Mouse (Mus musculus): Measurements from ENCODE around the gene Gm9821. TPM values are rescaled to one million over a fixed set of nuclear protein-coding genes. Genes with fewer than 3 reads are reported as not detected.

Gene Gm9821
- 0.69 TPM for polyA plus RNA-seq (2021)

GRCm38 (mm10) chr2:91945483-91945882, at the start of gene Gm9821:
TSS of gene Gm9821 (plus strand) at chr2:91945703.
- in situ Hi-C loops (cut with MboI; ENCODE audit: low pct_unique_long_range_greater_than_20kb) = no loop called here
- ATAC-seq (no peak), DNase-seq (ENCODE audit: low read depth, low spot score) (no peak)
- ChIA-PET POLR2A (no interaction called here), CTCF (interaction anchor here (1.1 to 5.0 kb wide), 2 partner anchors 10 to 16 kb away, joined by 4 to 63 read pairs; no protein-coding TSS in a partner anchor)
- no peak for TF ChIP-seq CTCF (IDR thresholded peaks at IDR 0.05)
- no peaks in the 10 kb centered on the region for H3K27me3 ChIP-seq

- DNase-seq (ENCODE audit: low read depth, low spot score) (no peak), ATAC-seq (no peak)
- no peak for TF ChIP-seq CTCF (IDR thresholded peaks at IDR 0.05)
- in situ Hi-C loops (cut with MboI; ENCODE audit: low pct_unique_long_range_greater_than_20kb) = no loop called here
- CTCF ChIA-PET = no interaction called here
- H3K27me3 ChIP-seq = no peaks in the 10 kb centered on the region
- POLR2A ChIA-PET = no interaction called here
Measured at GRCm38 (mm10) chr2:91897968-91898367, 47.5 kb upstream of the Gm9821 start.

- CTCF ChIA-PET = interaction anchor here (1.3 to 1.7 kb wide), 2 partner anchors 13 to 19 kb away, joined by 3 to 5 read pairs; no protein-coding TSS in a partner anchor
- POLR2A ChIA-PET = interaction anchor here (0.6 kb wide), 1 partner anchor 20 kb away, joined by 3 read pairs; no protein-coding TSS in a partner anchor
- no peak for TF ChIP-seq CTCF (IDR thresholded peaks at IDR 0.05)
- in situ Hi-C loops (cut with MboI; ENCODE audit: low pct_unique_long_range_greater_than_20kb) = no loop called here
- DNase-seq (ENCODE audit: low read depth, low spot score) (no peak), ATAC-seq (no peak)
- H3K27me3 ChIP-seq = no peaks in the 10 kb centered on the region
Measured at GRCm38 (mm10) chr2:91899141-91899540, 46.4 kb upstream of the Gm9821 start.

- ATAC-seq (no peak), DNase-seq (ENCODE audit: low read depth, low spot score) (no peak)
- no peak for TF ChIP-seq CTCF (IDR thresholded peaks at IDR 0.05)
- in situ Hi-C loops (cut with MboI; ENCODE audit: low pct_unique_long_range_greater_than_20kb) = no loop called here
- ChIA-PET POLR2A (no interaction called here), CTCF (interaction anchor here (1.1 to 1.7 kb wide), 2 partner anchors 12 to 19 kb away, joined by 3 read pairs; no protein-coding TSS in a partner anchor)
- no peaks in the 10 kb centered on the region for H3K27me3 ChIP-seq
Measured at GRCm38 (mm10) chr2:91900431-91900830, 45.1 kb upstream of the Gm9821 start.

GRCm38 (mm10) chr2:91902336-91902735, 43.2 kb upstream of the Gm9821 start:
- no peak for ATAC-seq
- DNase-seq (ENCODE audit: low read depth, low spot score) = no peak
- ChIA-PET POLR2A (no interaction called here), CTCF (no interaction called here)
- no peak for TF ChIP-seq CTCF (IDR thresholded peaks at IDR 0.05)
- no peaks in the 10 kb centered on the region for H3K27me3 ChIP-seq
- in situ Hi-C loops (cut with MboI; ENCODE audit: low pct_unique_long_range_greater_than_20kb) = no loop called here

GRCm38 (mm10) chr2:91903171-91903925, 42.2 kb upstream of the Gm9821 start:
- ATAC-seq = no peak
- no peak for DNase-seq (ENCODE audit: low read depth, low spot score)
- in situ Hi-C loops (cut with MboI; ENCODE audit: low pct_unique_long_range_greater_than_20kb) = no loop called here
- ChIA-PET POLR2A (no interaction called here), CTCF (no interaction called here)
- TF ChIP-seq CTCF (IDR thresholded peaks at IDR 0.05) = no peak
- no peaks in the 10 kb centered on the region for H3K27me3 ChIP-seq

- DNase-seq (ENCODE audit: low read depth, low spot score) (no peak), ATAC-seq (no peak)
- ChIA-PET POLR2A (interaction anchor here (0.6 kb wide), 1 partner anchor 34 kb away, joined by 3 read pairs; no protein-coding TSS in a partner anchor), CTCF (no interaction called here)
- no peak for TF ChIP-seq CTCF (IDR thresholded peaks at IDR 0.05)
- in situ Hi-C loops (cut with MboI; ENCODE audit: low pct_unique_long_range_greater_than_20kb) = no loop called here
- H3K27me3 ChIP-seq = no peaks in the 10 kb centered on the region
Measured at GRCm38 (mm10) chr2:91904618-91905307, 40.7 kb upstream of the Gm9821 start.

- POLR2A ChIA-PET = no interaction called here
- no peak for TF ChIP-seq CTCF (IDR thresholded peaks at IDR 0.05)
- no peaks in the 10 kb centered on the region for H3K27me3 ChIP-seq
- CTCF ChIA-PET = interaction anchor here (1.0 kb wide), 1 partner anchor 10 kb away, joined by 4 read pairs; no protein-coding TSS in a partner anchor
- no peak for ATAC-seq
- no peak for DNase-seq (ENCODE audit: low read depth, low spot score)
- in situ Hi-C loops (cut with MboI; ENCODE audit: low pct_unique_long_range_greater_than_20kb) = no loop called here
Measured at GRCm38 (mm10) chr2:91906141-91906540, 39.4 kb upstream of the Gm9821 start.

GRCm38 (mm10) chr2:91912616-91913015, 32.9 kb upstream of the Gm9821 start:
- no peak for DNase-seq (ENCODE audit: low read depth, low spot score)

GRCm38 (mm10) chr2:91913328-91914110, 32.0 kb upstream of the Gm9821 start:
- ATAC-seq (no peak), DNase-seq (ENCODE audit: low read depth, low spot score) (no peak)
- in situ Hi-C loops (cut with MboI; ENCODE audit: low pct_unique_long_range_greater_than_20kb) = no loop called here
- no peak for TF ChIP-seq CTCF (IDR thresholded peaks at IDR 0.05)
- H3K27me3 ChIP-seq = no peaks in the 10 kb centered on the region
- ChIA-PET POLR2A (no interaction called here), CTCF (no interaction called here)

More at GRCm38 (mm10) chr2:91912616-91913015, 32.9 kb upstream of the Gm9821 start:
- no peak for TF ChIP-seq CTCF (IDR thresholded peaks at IDR 0.05)
- in situ Hi-C loops (cut with MboI; ENCODE audit: low pct_unique_long_range_greater_than_20kb) = no loop called here
- CTCF ChIA-PET = interaction anchor here (1.2 kb wide), 1 partner anchor 13 kb away, joined by 3 read pairs; no protein-coding TSS in a partner anchor
- ATAC-seq = no peak
- no peaks in the 10 kb centered on the region for H3K27me3 ChIP-seq
- POLR2A ChIA-PET = interaction anchor here (0.7 kb wide), 1 partner anchor 97 kb away, joined by 3 read pairs; no protein-coding TSS in a partner anchor

All from Patski (cell line).